Mouse (Mus musculus) megakaryocyte, embryonic 14.5 days (primary cell): ENCODE results near the gene Rchy1.

Source experiments
- FLI1 ChIP-seq: IDR thresholded peaks from 2 replicates; pipeline ENCODE4 v1.6.1; 2012; ENCODE audit warnings: low read length, inconsistent platforms, mixed read lengths
- GATA1 ChIP-seq: IDR thresholded peaks from 3 replicates; pipeline ENCODE4 v1.6.1; 2012; ENCODE audit warnings: mixed read lengths, low read length, inconsistent platforms, borderline replicate concordance

GRCm38 (mm10) chr5:92003011-92003410 is 40.1 kb upstream of the Rchy1 start:
- TF ChIP-seq GATA1 (no peak), FLI1 (no peak)
